ENCODE assay signal across 13 mouse cellular contexts in genomic region chr6:5923148-5923547, GRCm38 (mm10).
"Had no signal": no experiment of that assay in that cellular context is flagged by ENCODE, and none has a peak within 500 bp of the region (broad histone marks: within the 10 kb centered on the region; RNA-seq: fewer than 3 reads in every experiment).

No protein-coding gene starts in this region.

- DNase-seq: forebrain, postnatal 0 days; gastrocnemius, postnatal 25 days; heart, adult 2 months; heart, postnatal 14 days; heart, postnatal 36 days; kidney, adult 11 months; kidney, adult 2 months; kidney, adult 9 months; kidney, postnatal 14 days; kidney, postnatal 36 days; layer of hippocampus, adult 9-11 months; layer of hippocampus, postnatal 36 days; left cerebral cortex, postnatal 4 days had no signal
